Mouse (Mus musculus): ENCODE measurements around the gene Nab1.

Nab1 gene

GRCm38 (mm10) chr1:52470811-52471489 lies 29.5 kb downstream of the Nab1 start:
- DNase-seq = no peak

- no peak for DNase-seq
These were observed 30.2 kb downstream of the Nab1 start for GRCm38 (mm10) chr1:52470326-52470725.

GRCm38 (mm10) chr1:52466518-52467120 lies 33.9 kb downstream of the Nab1 start:
- DNase-seq = no peak

GRCm38 (mm10) chr1:52465830-52466229 lies 34.6 kb downstream of the Nab1 start:
- DNase-seq = no peak

GRCm38 (mm10) chr1:52465264-52465663 lies 35.2 kb downstream of the Nab1 start:
- DNase-seq = no peak

- no peak for DNase-seq
These were observed 37.2 kb downstream of the Nab1 start for GRCm38 (mm10) chr1:52463305-52463704.

- DNase-seq = no peak
These were observed 43.9 kb downstream of the Nab1 start for GRCm38 (mm10) chr1:52456571-52456970.

GRCm38 (mm10) chr1:52454509-52455001 lies 45.9 kb downstream of the Nab1 start:
- DNase-seq = no peak

- DNase-seq = no peak
These were observed 49.1 kb downstream of the Nab1 start for GRCm38 (mm10) chr1:52451360-52451759.

GRCm38 (mm10) chr1:52435856-52436255 lies 64.6 kb downstream of the Nab1 start:
- DNase-seq = no peak

GRCm38 (mm10) chr1:52434085-52434484 lies 66.4 kb downstream of the Nab1 start:
- no peak for DNase-seq

GRCm38 (mm10) chr1:52431806-52432205 lies 68.7 kb downstream of the Nab1 start:
- DNase-seq = no peak

- peak in 1 of 2 experiments; percentile 10 for DNase-seq
These were observed 69.9 kb downstream of the Nab1 start for GRCm38 (mm10) chr1:52430606-52431005.

- DNase-seq = no peak
These were observed 70.4 kb downstream of the Nab1 start for GRCm38 (mm10) chr1:52430116-52430515.

GRCm38 (mm10) chr1:52427841-52428464 lies 72.5 kb downstream of the Nab1 start:
- no peak for DNase-seq

GRCm38 (mm10) chr1:52423846-52424245 lies 76.6 kb downstream of the Nab1 start:
- no peak for DNase-seq

GRCm38 (mm10) chr1:52423057-52423456 lies 77.4 kb downstream of the Nab1 start:
- DNase-seq = no peak

GRCm38 (mm10) chr1:52422137-52422536 lies 78.3 kb downstream of the Nab1 start:
- DNase-seq = no peak

- no peak for DNase-seq
These were observed 78.9 kb downstream of the Nab1 start for GRCm38 (mm10) chr1:52421623-52422022.

- no peak for DNase-seq
These were observed 81.2 kb downstream of the Nab1 start for GRCm38 (mm10) chr1:52419088-52419819.

Measured in thymus, postnatal 36 days (tissue).